Mouse (Mus musculus): ENCODE data around the gene Cnbd2.

- TF ChIP-seq POLR2A (IDR thresholded peaks at IDR 0.05; ENCODE audit: borderline replicate concordance, control insufficient read depth, low read depth, low read length) (no peak), CTCF (IDR thresholded peaks at IDR 0.05; ENCODE audit: control insufficient read depth, insufficient read depth, low read length) (no peak)
Measured at GRCm38 (mm10) chr2:156379929-156380328, 67.8 kb downstream of the Cnbd2 start.
